Mouse (Mus musculus) heart, adult 11 months (tissue): ENCODE measurements at regions not wholly inside any gene's neighbourhood (a gene's known extent, or its start where the extent isn't known, plus 50 kb on each side); places are given as distances from the start of the nearest gene placed in this dataset.

Experiments used
- DNase-seq: peaks from one replicate; pipeline ENCODE4 v3.0.0; 2022

- peak; percentile 85 for DNase-seq
Measured at GRCm38 (mm10) chr5:28734768-28735167, 267.7 kb upstream of the Shh start.

GRCm38 (mm10) chr5:28722067-28722466, 255.0 kb upstream of the Shh start:
- DNase-seq = peak; percentile 69

GRCm38 (mm10) chr5:28714978-28715377, 247.9 kb upstream of the Shh start:
- peak; percentile 12 for DNase-seq

- DNase-seq = no peak
Measured at GRCm38 (mm10) chr5:28710517-28710916, 243.5 kb upstream of the Shh start.

- DNase-seq = peak; percentile 59
Measured at GRCm38 (mm10) chr5:28709626-28710025, 242.6 kb upstream of the Shh start.

- no peak for DNase-seq
Measured at GRCm38 (mm10) chr5:28704359-28704758, 237.3 kb upstream of the Shh start.

- DNase-seq = peak; percentile 55
Measured at GRCm38 (mm10) chr5:28696966-28697365, 229.9 kb upstream of the Shh start.

- peak; percentile 79 for DNase-seq
Measured at GRCm38 (mm10) chr5:28690110-28690509, 223.1 kb upstream of the Shh start.

- DNase-seq = peak; percentile 61
Measured at GRCm38 (mm10) chr5:28689651-28690050, 222.6 kb upstream of the Shh start.

GRCm38 (mm10) chr5:28689136-28689535, 222.1 kb upstream of the Shh start:
- peak; percentile 73 for DNase-seq

- peak; percentile 79 for DNase-seq
Measured at GRCm38 (mm10) chr5:28682821-28683220, 215.8 kb upstream of the Shh start.

- DNase-seq = peak; percentile 71
Measured at GRCm38 (mm10) chr5:28680311-28680710, 213.3 kb upstream of the Shh start.

GRCm38 (mm10) chr5:28679761-28680160, 212.7 kb upstream of the Shh start:
- DNase-seq = peak; percentile 81

- DNase-seq = no peak
Measured at GRCm38 (mm10) chr5:28630186-28630585, 163.1 kb upstream of the Shh start.

GRCm38 (mm10) chr5:28611885-28612284, 144.8 kb upstream of the Shh start:
- DNase-seq = peak; percentile 24

GRCm38 (mm10) chr5:28596537-28597314, 129.7 kb upstream of the Shh start:
- DNase-seq = no peak

GRCm38 (mm10) chr5:28571347-28571998, 104.4 kb upstream of the Shh start:
- no peak for DNase-seq

- peak; percentile 54 for DNase-seq
Measured at GRCm38 (mm10) chr5:28568417-28568816, 101.4 kb upstream of the Shh start.

- peak; percentile 64 for DNase-seq
Measured at GRCm38 (mm10) chr5:28567341-28567905, 100.4 kb upstream of the Shh start.

- no peak for DNase-seq
Measured at GRCm38 (mm10) chr5:28563401-28563800, 96.3 kb upstream of the Shh start.

GRCm38 (mm10) chr5:28562917-28563316, 95.9 kb upstream of the Shh start:
- DNase-seq = no peak

GRCm38 (mm10) chr5:28553543-28553942, 86.5 kb upstream of the Shh start:
- peak; percentile 76 for DNase-seq

GRCm38 (mm10) chr5:28530202-28530855, 63.3 kb upstream of the Shh start:
- peak; percentile 61 for DNase-seq
